Mouse (Mus musculus) forebrain, embryonic 11.5 days (tissue): ENCODE data around the gene Frmd8. TPM values are rescaled to one million over a fixed set of nuclear protein-coding genes. Genes with fewer than 3 reads are reported as not detected.

ENCODE experiments used
- ATAC-seq: fragments of 200-750 bp; cut with Nextera tagmentation; replicated peaks from 2 replicates; pipeline ENCODE4 v1.8.0; 2017; ENCODE audit warnings: moderate TSS enrichment; ENCODE audit not compliant: low FRiP score
- DNase-seq: peaks from one replicate; pipeline ENCODE4 v3.0.0-alpha.2; 2017; ENCODE audit warnings: low spot score
- H3K27ac ChIP-seq: fragments of 300-500 bp; sonication (generic); 2 replicates; pipeline ENCODE4 v1.5.1; 2014; ENCODE audit warnings: low read depth, low read length
- H3K27me3 ChIP-seq: fragments of 300-500 bp; sonication (generic); 2 replicates; pipeline ENCODE4 v1.6.1; 2014; ENCODE audit warnings: mild to moderate bottlenecking, low read length, mixed read lengths; ENCODE audit not compliant: control insufficient read depth, insufficient read depth
- H3K36me3 ChIP-seq: fragments of 300-500 bp; sonication (generic); 2 replicates; pipeline ENCODE4 v1.6.1; 2014; ENCODE audit warnings: mild to moderate bottlenecking, low read length, moderate library complexity, mixed read lengths; ENCODE audit not compliant: control insufficient read depth, insufficient read depth
- H3K4me1 ChIP-seq: fragments of 300-500 bp; sonication (generic); replicated peaks from 2 replicates; pipeline ENCODE4 v1.6.1; 2014; ENCODE audit warnings: low read length, mixed read lengths; ENCODE audit not compliant: control insufficient read depth, insufficient read depth
- H3K4me2 ChIP-seq: fragments of 300-500 bp; sonication (generic); 2 replicates; pipeline ENCODE4 v1.6.1; 2014; ENCODE audit warnings: low read depth, mild to moderate bottlenecking, low read length, moderate library complexity, mixed read lengths; ENCODE audit not compliant: severe bottlenecking
- H3K4me3 ChIP-seq: fragments of 300-500 bp; sonication (generic); 2 replicates; pipeline ENCODE4 v1.5.1; 2014; ENCODE audit warnings: low read depth, low read length
- H3K9ac ChIP-seq: fragments of 300-500 bp; sonication (generic); 2 replicates; pipeline ENCODE4 v1.6.1; 2014; ENCODE audit warnings: low read length
- H3K9me3 ChIP-seq: fragments of 300-500 bp; sonication (generic); 2 replicates; pipeline ENCODE4 v1.6.1; 2016; ENCODE audit warnings: low read length, mixed read lengths; ENCODE audit not compliant: control insufficient read depth
- WGBS: fragments of 180-500 bp; shearing (Covaris S2); extraction: QIAGEN DNeasy Blood & Tissue Kit; methylation state at CpG from one replicate; pipeline ENCODE4 v1.1.7; 2014; 5-methylcytosine and 5-hydroxymethylcytosine counted together
- polyA plus RNA-seq: library from polyadenylated mRNA; unstranded; fragments of >200 nt; fragmentation: Nextera tagmentation; extraction: Ambion mirVana; gene quantifications from 2 replicates; pipeline ENCODE4 v1.2.1, GENCODE M21; 2014

The Frmd8 gene
- polyA plus RNA-seq, 1 experiment from 2014 or later, result 24.5 TPM

- H3K27ac ChIP-seq, result peak overlapping the region; percentile 100
These were observed 72.9 kb downstream of the Frmd8 start for GRCm38 (mm10) chr19:5802011-5802786.

GRCm38 (mm10) chr19:5801432-5801964, 73.6 kb downstream of the Frmd8 start:
- Histone ChIP-seq H3K36me3 (peaks cover 16% of the 10 kb centered on the region), H3K4me1 (peaks cover 35% of the 10 kb centered on the region), H3K4me2 (peak overlapping the region; percentile 86), H3K27me3 (no peaks in the 10 kb centered on the region), H3K4me3 (peak overlapping the region; percentile 99), H3K9ac (peak overlapping the region; percentile 99), H3K27ac (peak overlapping the region; percentile 32), H3K9me3 (no peaks in the 10 kb centered on the region)
- ATAC-seq (no peak), DNase-seq (no peak)
- WGBS, result 10% methylated on average over 3 of the region's 3 CpGs

More at GRCm38 (mm10) chr19:5802011-5802786, 72.9 kb downstream of the Frmd8 start:
- under 1% methylated on average over 25 of the region's 25 CpGs for WGBS
- H3K27me3 ChIP-seq, result no peaks in the 10 kb centered on the region
- no peaks in the 10 kb centered on the region for H3K9me3 ChIP-seq
- DNase-seq (peak; percentile 98), ATAC-seq (peak; percentile 50; the same call in 1 of the 2 replicates)
- peak overlapping the region; percentile 99 for H3K4me3 ChIP-seq
- peaks cover 13% of the 10 kb centered on the region for H3K36me3 ChIP-seq
- H3K4me1 ChIP-seq, result peaks cover 34% of the 10 kb centered on the region
- H3K9ac ChIP-seq, result peak overlapping the region; percentile 99
- peak overlapping the region; percentile 86 for H3K4me2 ChIP-seq

GRCm38 (mm10) chr19:5800632-5801431, 74.2 kb downstream of the Frmd8 start:
- Histone ChIP-seq H3K4me2 (peak overlapping the region; percentile 86), H3K36me3 (peaks cover 23% of the 10 kb centered on the region), H3K27ac (peak overlapping the region; percentile 32), H3K4me1 (peaks cover 34% of the 10 kb centered on the region), H3K9ac (peak overlapping the region; percentile 99), H3K27me3 (no peaks in the 10 kb centered on the region), H3K4me3 (peak overlapping the region; percentile 99), H3K9me3 (no peaks in the 10 kb centered on the region)
- ATAC-seq, result no peak
- DNase-seq, result peak; percentile 69
- under 1% methylated on average over 19 of the region's 19 CpGs for WGBS

GRCm38 (mm10) chr19:5800350-5800631, 74.8 kb downstream of the Frmd8 start:
- no peak for DNase-seq
- peak overlapping the region; percentile 32; the same call in 1 of the 2 replicates for H3K27ac ChIP-seq
- H3K9me3 ChIP-seq, result no peaks in the 10 kb centered on the region
- no peaks in the 10 kb centered on the region for H3K27me3 ChIP-seq
- WGBS, result 0% methylated on average over 2 of the region's 2 CpGs
- peak overlapping the region; percentile 86 for H3K4me2 ChIP-seq
- H3K4me1 ChIP-seq, result peaks cover 36% of the 10 kb centered on the region; the same call in 1 of the 2 replicates
- ATAC-seq, result no peak
- H3K4me3 ChIP-seq, result peak overlapping the region; percentile 99
- peak overlapping the region; percentile 99 for H3K9ac ChIP-seq
- peaks cover 23% of the 10 kb centered on the region for H3K36me3 ChIP-seq

Other genes starting within 250 kb of the Frmd8 start
- gene Rela, start 237.8 kb downstream of the Frmd8 start, polyA plus RNA-seq, result 37.8 and 39.9 TPM in 2 replicates
- 18.4 and 19.9 TPM in 2 replicates for gene Sipa1, start 211.6 kb downstream of the Frmd8 start, polyA plus RNA-seq
- 20.4 and 21.7 TPM in 2 replicates for gene Map3k11, start 186.5 kb downstream of the Frmd8 start, polyA plus RNA-seq
- gene Pcnx3, start 186.4 kb downstream of the Frmd8 start, polyA plus RNA-seq, result 34.1 and 37.7 TPM in 2 replicates
- not detected in 2 replicates for gene Kcnk7, start 170.9 kb downstream of the Frmd8 start, polyA plus RNA-seq
- gene Ehbp1l1, start 149.0 kb downstream of the Frmd8 start, polyA plus RNA-seq, result 6.8 and 7.4 TPM in 2 replicates
- gene Fam89b, start 145.6 kb downstream of the Frmd8 start, polyA plus RNA-seq, result 140 and 162 TPM in 2 replicates
- 5.0 and 5.5 TPM in 2 replicates for gene Ltbp3, start 134.4 kb downstream of the Frmd8 start, polyA plus RNA-seq
- 65.2 and 66.3 TPM in 2 replicates for gene Scyl1, start 103.9 kb downstream of the Frmd8 start, polyA plus RNA-seq
- 0.90 and 1.1 TPM in 2 replicates for gene Slc25a45, start 2.5 kb upstream of the Frmd8 start, polyA plus RNA-seq
- 10.1 and 10.7 TPM in 2 replicates for gene Tigd3, start 18.9 kb upstream of the Frmd8 start, polyA plus RNA-seq
- 232 and 246 TPM in 2 replicates for gene Dpf2, start 37.7 kb upstream of the Frmd8 start, polyA plus RNA-seq
- 1.8 and 2.5 TPM in 2 replicates for gene Cdc42ep2, start 49.5 kb upstream of the Frmd8 start, polyA plus RNA-seq
- 108 and 118 TPM in 2 replicates for gene Pola2, start 88.9 kb upstream of the Frmd8 start, polyA plus RNA-seq
- not detected in 2 replicates for gene Slc22a20, start 110.9 kb upstream of the Frmd8 start, polyA plus RNA-seq
- 3.9 and 5.3 TPM in 2 replicates for gene Capn1, start 140.6 kb upstream of the Frmd8 start, polyA plus RNA-seq
- 29.1 and 35.8 TPM in 2 replicates for gene Syvn1, start 171.3 kb upstream of the Frmd8 start, polyA plus RNA-seq
- 86.8 and 89.2 TPM in 2 replicates for gene Mrpl49, start 182.5 kb upstream of the Frmd8 start, polyA plus RNA-seq
- 729 and 755 TPM in 2 replicates for gene Fau, start 182.6 kb upstream of the Frmd8 start, polyA plus RNA-seq
- gene Znhit2, start 185.9 kb upstream of the Frmd8 start, polyA plus RNA-seq, result 39.6 and 42.5 TPM in 2 replicates
- gene Tm7sf2, start 193.1 kb upstream of the Frmd8 start, polyA plus RNA-seq, result 31.7 and 33.3 TPM in 2 replicates
- gene Vps51, start 202.0 kb upstream of the Frmd8 start, polyA plus RNA-seq, result 60.3 and 61.8 TPM in 2 replicates
- not detected in 2 replicates for gene Tmem262, start 204.8 kb upstream of the Frmd8 start, polyA plus RNA-seq
- gene Gm28374, start 207.0 kb upstream of the Frmd8 start, polyA plus RNA-seq, result 1.2 and 1.5 TPM in 2 replicates
- 62.5 and 75.0 TPM in 2 replicates for gene Zfpl1, start 209.7 kb upstream of the Frmd8 start, polyA plus RNA-seq
- 75.5 and 76.7 TPM in 2 replicates for gene Cdca5, start 209.7 kb upstream of the Frmd8 start, polyA plus RNA-seq
- gene AC131692.1, start 219.1 kb upstream of the Frmd8 start, polyA plus RNA-seq, result 0.90 and 1.3 TPM in 2 replicates
- 0.93 and 1.0 TPM in 2 replicates for gene Naaladl1, start 230.5 kb upstream of the Frmd8 start, polyA plus RNA-seq
- gene Sac3d1, start 243.4 kb upstream of the Frmd8 start, polyA plus RNA-seq, result 64.5 and 73.7 TPM in 2 replicates